Mouse (Mus musculus): ENCODE measurements at regions not wholly inside any gene's neighbourhood (a gene's known extent, or its start where the extent isn't known, plus 50 kb on each side); places are given as distances from the start of the nearest gene placed in this dataset.

DNA sequence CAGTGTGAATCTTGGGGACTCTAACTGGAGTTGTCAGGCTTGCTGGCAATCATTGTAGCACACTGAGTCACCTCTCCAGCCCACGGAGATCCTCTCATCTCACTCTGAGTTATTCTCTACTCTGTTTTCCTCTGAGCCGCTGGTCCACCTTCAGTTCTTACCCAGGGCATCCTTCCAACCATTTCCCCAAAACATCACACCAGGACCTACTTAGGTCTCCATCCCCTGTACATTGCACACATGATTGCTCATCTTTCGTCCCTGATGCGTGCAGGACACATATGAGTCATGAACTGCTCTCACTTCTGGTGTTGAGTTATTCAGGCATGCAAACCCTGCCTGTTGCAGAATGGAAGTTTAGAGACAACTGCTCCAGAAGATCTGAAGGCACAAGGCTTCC, 326.1 kb upstream of the Npvf start:
- H3K4me2 ChIP-seq (ENCODE audit: insufficient read depth, low read depth, poor library complexity, severe bottlenecking) = peak overlapping the region; percentile 60
- H3K9me3 ChIP-seq (replicated peaks; ENCODE audit: low read length) = no peaks in the 10 kb centered on the region
- H3K4me3 ChIP-seq (replicated peaks in 1 of 3; ENCODE audit: low read depth in 2 of 3, low read length in 2 of 3, poor library complexity in 1 of 3) = no peak overlapping the region
- no peaks in the 10 kb centered on the region for H3K36me3 ChIP-seq (replicated peaks in 1 of 2; ENCODE audit: control insufficient read depth in 1 of 2, insufficient read depth in 1 of 2, low read length in 1 of 2)
- in situ Hi-C loops (cut with MboI; ENCODE audit: low pct_ligation_motif_present, low pct_unique_long_range_greater_than_20kb, low sequenced_read_pairs) = loop anchor here (25.0 kb wide), 1 partner anchor 182 kb away; no protein-coding TSS in a partner anchor
- H3K27me3 ChIP-seq (replicated peaks) = peaks cover 24% of the 10 kb centered on the region
- H3K79me2 ChIP-seq (replicated peaks; ENCODE audit: control insufficient read depth, extremely low read depth, insufficient read depth, poor library complexity, severe bottlenecking) = no peaks in the 10 kb centered on the region
- no peak for TF ChIP-seq UBTF (IDR thresholded peaks at IDR 0.05; ENCODE audit: low read depth, low read length)
- TF ChIP-seq CHD2 (IDR thresholded peaks at IDR 0.05; ENCODE audit: low read length) = peak; percentile 66; the same call in 1 of the 2 replicates
- TF ChIP-seq POLR2A (IDR thresholded peaks at IDR 0.05; ENCODE audit: low read depth, low read length) = no peak
- TF ChIP-seq ZNF384 (IDR thresholded peaks at IDR 0.05; ENCODE audit: low read depth, low read length) = 0 out of 2 replicates have a peak, but pooled peaks have one; percentile 12
- no peak for TF ChIP-seq SIN3A (IDR thresholded peaks at IDR 0.05; ENCODE audit: low read length)
- peak; percentile 87 for TF ChIP-seq JUN (IDR thresholded peaks at IDR 0.05; ENCODE audit: insufficient read depth, low read depth, low read length)
- TF ChIP-seq RAD21 (IDR thresholded peaks at IDR 0.05; ENCODE audit: low read depth, low read length) = no peak; the same call in 1 of the 2 replicates
- TF ChIP-seq MXI1 (IDR thresholded peaks at IDR 0.05; ENCODE audit: low read depth, low read length) = no peak
- TF ChIP-seq EP300 (IDR thresholded peaks at IDR 0.05; ENCODE audit: low read length) = peak; percentile 98
- peak; percentile 90 for TF ChIP-seq ETS1 (conservative IDR thresholded peaks at IDR 0.05; ENCODE audit: low read depth, low read length)
- TF ChIP-seq JUND (conservative IDR thresholded peaks at IDR 0.05; ENCODE audit: low read depth, low read length) = peak; percentile 92
- 0 out of 2 replicates have a peak, but pooled peaks have one; percentile 4 for TF ChIP-seq SMC3 (IDR thresholded peaks at IDR 0.05; ENCODE audit: low read depth, low read length)
- TF ChIP-seq IRF4 (IDR thresholded peaks at IDR 0.05; ENCODE audit: low read depth, low read length) = peak; percentile 97
- peak; percentile 97 for TF ChIP-seq BHLHE40 (IDR thresholded peaks at IDR 0.05; ENCODE audit: low read depth, low read length)
- TF ChIP-seq MYC (IDR thresholded peaks at IDR 0.05; ENCODE audit: low read depth, low read length) = peak; percentile 68; the same call in 1 of the 2 replicates
- TF ChIP-seq ZC3H11A (IDR thresholded peaks at IDR 0.05; ENCODE audit: low read depth, low read length) = no peak
- TF ChIP-seq ELF1 (IDR thresholded peaks at IDR 0.05; ENCODE audit: low read depth, low read length) = no peak
- TF ChIP-seq POLR2AphosphoS2 (IDR thresholded peaks at IDR 0.05; ENCODE audit: low read depth, low read length) = no peak
- no peak for TF ChIP-seq NRF1 (IDR thresholded peaks at IDR 0.05; ENCODE audit: low read depth, low read length)
- no peak for TF ChIP-seq E2F4 (IDR thresholded peaks at IDR 0.05; ENCODE audit: insufficient replicate concordance, low read depth, low read length)
- no peak for TF ChIP-seq NELFE (IDR thresholded peaks at IDR 0.05; ENCODE audit: low read depth, low read length)
- TF ChIP-seq MAX (IDR thresholded peaks at IDR 0.05; ENCODE audit: low read length) = no peak
- peak; percentile 67 for TF ChIP-seq MEF2A (IDR thresholded peaks at IDR 0.05; ENCODE audit: borderline replicate concordance, low read depth, low read length)
- no peak for TF ChIP-seq GABPA (IDR thresholded peaks at IDR 0.05; ENCODE audit: insufficient replicate concordance, low read depth, low read length)
- TF ChIP-seq RCOR1 (conservative IDR thresholded peaks at IDR 0.05; ENCODE audit: low read depth, low read length) = peak; percentile 95
- no peak for TF ChIP-seq ZKSCAN1 (IDR thresholded peaks at IDR 0.05; ENCODE audit: borderline replicate concordance, low read depth, low read length)
- TF ChIP-seq TCF12 (IDR thresholded peaks at IDR 0.05; ENCODE audit: low read depth, low read length) = peak; percentile 61; the same call in 1 of the 2 replicates
- 0 out of 2 replicates have a peak, but pooled peaks have one; percentile 30 for TF ChIP-seq KAT2A (IDR thresholded peaks at IDR 0.05; ENCODE audit: insufficient replicate concordance, low read length)
- TF ChIP-seq MAFK (IDR thresholded peaks at IDR 0.05; ENCODE audit: insufficient replicate concordance, low read length) = peak; percentile 84
- H3K27ac ChIP-seq (ENCODE audit: insufficient read depth, low read depth) = no peak overlapping the region
- peak; percentile 89 for DNase-seq (ENCODE audit: extremely low read depth)
- no peak overlapping the region for H3K9ac ChIP-seq (ENCODE audit: insufficient read depth, low read depth)
- dilution Hi-C loops (cut with MboI; ENCODE audit: extremely low pct_ligation_motif_present, extremely low pct_unique_long_range_greater_than_20kb, low sequenced_read_pairs) = no loop called here
- peaks cover 9 to 47% of the 10 kb centered on the region in 2 experiments for H3K4me1 ChIP-seq (ENCODE audit: control insufficient read depth in 1 of 2, insufficient read depth in 2 of 2)
